ENCODE assay signal across 8 mouse cellular contexts in genomic region chr4:133601721-133602218, GRCm38 (mm10). TPM values are rescaled to one million over a fixed set of nuclear protein-coding genes. Genes with fewer than 3 reads are reported as not detected.
DNase-seq lines count a peak whose midpoint lies in the region; ATAC-seq and TF ChIP-seq lines count a peak whose summit lies in the region.

Gene Sfn (minus strand): TSS chr4:133602168.

- no peak within 1 kb of the TSS for H3K27ac ChIP-seq in heart, embryonic 11.5 days (ENCODE audit: low read depth, low read length)
- no peak within 1 kb of the TSS for H3K27ac ChIP-seq in kidney, embryonic 14.5 days (ENCODE audit: low read depth, low read length)
- peak within 1 kb of the TSS; percentile 51; the same call in 1 of the 2 replicates for H3K27ac ChIP-seq in lung, postnatal 0 days (ENCODE audit: low read length)

- TF ChIP-seq CTCF in lung, postnatal 0 days (IDR thresholded peaks at IDR 0.05), result peak; percentile 76

- 3% methylated on average over 16 of the region's 16 CpGs for WGBS in heart, embryonic 11.5 days (ENCODE audit: insufficient replicate concordance)
- 5% methylated on average over 16 of the region's 16 CpGs for WGBS in kidney, embryonic 14.5 days
- WGBS in lung, postnatal 0 days, result 2% methylated on average over 16 of the region's 16 CpGs

- H3K9ac ChIP-seq in heart, embryonic 11.5 days (ENCODE audit: low read depth, low read length), result no peak within 1 kb of the TSS
- peak within 1 kb of the TSS; percentile 28; the same call in 1 of the 2 replicates for H3K9ac ChIP-seq in kidney, embryonic 14.5 days (ENCODE audit: low read depth, low read length)
- H3K9ac ChIP-seq in lung, postnatal 0 days (replicated peaks; ENCODE audit: low read depth), result peak within 1 kb of the TSS; percentile 48

- H3K36me3 ChIP-seq in heart, embryonic 11.5 days (ENCODE audit: control insufficient read depth, insufficient read depth, low read length), result no peaks in the 10 kb centered on the region
- H3K36me3 ChIP-seq in kidney, embryonic 14.5 days (ENCODE audit: control insufficient read depth, insufficient read depth, low read length), result peaks cover 14% of the 10 kb centered on the region; the same call in 1 of the 2 replicates
- peaks cover 10% of the 10 kb centered on the region; the same call in 1 of the 2 replicates for H3K36me3 ChIP-seq in lung, postnatal 0 days (ENCODE audit: insufficient read depth, low read length)

- no peaks in the 10 kb centered on the region for H3K9me3 ChIP-seq in heart, embryonic 11.5 days (replicated peaks; ENCODE audit: control insufficient read depth, low read length)
- no peaks in the 10 kb centered on the region for H3K9me3 ChIP-seq in kidney, embryonic 14.5 days (ENCODE audit: control insufficient read depth, low read length)
- no peaks in the 10 kb centered on the region for H3K9me3 ChIP-seq in lung, postnatal 0 days (ENCODE audit: low read length)

- peak within 1 kb of the TSS; percentile 59 for H3K4me2 ChIP-seq in heart, embryonic 11.5 days
- peak within 1 kb of the TSS; percentile 42 for H3K4me2 ChIP-seq in kidney, embryonic 14.5 days (replicated peaks; ENCODE audit: low read depth, low read length)
- peak within 1 kb of the TSS; percentile 51 for H3K4me2 ChIP-seq in lung, postnatal 0 days (replicated peaks; ENCODE audit: low read depth, low read length)

- H3K4me1 ChIP-seq in heart, embryonic 11.5 days (ENCODE audit: control insufficient read depth, insufficient read depth, low read length), result peaks cover 14% of the 10 kb centered on the region
- peaks cover 16% of the 10 kb centered on the region; the same call in 1 of the 2 replicates for H3K4me1 ChIP-seq in kidney, embryonic 14.5 days (ENCODE audit: control insufficient read depth, insufficient read depth, low read length)
- peaks cover 11% of the 10 kb centered on the region for H3K4me1 ChIP-seq in lung, postnatal 0 days (ENCODE audit: insufficient read depth, low read depth, low read length)

- no peak for TF ChIP-seq EP300 in lung, postnatal 0 days (IDR thresholded peaks at IDR 0.05)

- H3K4me3 ChIP-seq in heart, embryonic 11.5 days (ENCODE audit: low read depth, low read length), result peak within 1 kb of the TSS; percentile 30
- peak within 1 kb of the TSS; percentile 28 for H3K4me3 ChIP-seq in kidney, embryonic 14.5 days (ENCODE audit: low read length)
- H3K4me3 ChIP-seq in lung, postnatal 0 days (ENCODE audit: low read depth, low read length), result peak within 1 kb of the TSS; percentile 23

- peaks cover 41% of the 10 kb centered on the region for H3K27me3 ChIP-seq in heart, embryonic 11.5 days (ENCODE audit: control insufficient read depth, insufficient read depth, low read length)
- H3K27me3 ChIP-seq in kidney, embryonic 14.5 days (ENCODE audit: control insufficient read depth, insufficient read depth, low read length), result peaks cover 33% of the 10 kb centered on the region
- no peaks in the 10 kb centered on the region for H3K27me3 ChIP-seq in lung, postnatal 0 days (replicated peaks; ENCODE audit: insufficient read depth, low read length)

- no peak for ATAC-seq in heart, embryonic 11.5 days (replicated peaks; ENCODE audit: insufficient number of reproducible peaks, low FRiP score, low TSS enrichment)
- peak; percentile 42 for ATAC-seq in kidney, embryonic 14.5 days (ENCODE audit: low FRiP score, low TSS enrichment)
- peak; percentile 70 for ATAC-seq in lung, postnatal 0 days

- DNase-seq in gastrocnemius, adult 18-20 months (ENCODE audit: low spot score), result peak; percentile 64
- DNase-seq in gastrocnemius, postnatal 25 days, result no peak
- peak; percentile 56 for DNase-seq in cerebellum, adult 9-10 months
- peak; percentile 97 for DNase-seq in lung, postnatal 0 days (ENCODE audit: low spot score)
- DNase-seq in spleen, postnatal 4 days (ENCODE audit: low spot score in 2 of 2), result peak; percentile 66 to 88
- DNase-seq in layer of hippocampus, postnatal 25 days (ENCODE audit: extremely low spot score in 1 of 2, low spot score in 1 of 2), result no peak

RNA-seq across cellular contexts. Expression of gene Sfn, which starts in this region (rescaled TPM):
- 1 to 10 TPM in 1 of 2 experiments, under 1 TPM in 1; 0.91 to 1.7 TPM for total RNA-seq in gastrocnemius, adult 18-20 months (2021)
- total RNA-seq in gastrocnemius, postnatal 25 days (2021), result 1 to 10 TPM; 1.1 to 1.2 TPM
- polyA plus RNA-seq in heart, embryonic 11.5 days (2014; fragmentation: Nextera tagmentation; extraction: Ambion mirVana), result 1.7 and 3.0 TPM in 2 replicates
- polyA plus RNA-seq in kidney, embryonic 14.5 days (2014; fragmentation: Nextera tagmentation; extraction: Ambion mirVana), result 8.0 and 9.5 TPM in 2 replicates
- 23.7 and 32.4 TPM in 2 replicates for polyA plus RNA-seq in lung, postnatal 0 days (2015; fragmentation: Nextera tagmentation; extraction: Ambion mirVana)
- total RNA-seq in layer of hippocampus, postnatal 25 days (2021), result 1 to 10 TPM; 1.5 to 1.9 TPM

Comparison
In these comparisons a context has a peak if more than half of its experiments do, and no peak if none do; other contexts are left out.
1. DNase-seq: peak in gastrocnemius, adult 18-20 months (single experiment), cerebellum, adult 9-10 months (single experiment), lung, postnatal 0 days (single experiment) and spleen, postnatal 4 days (2 of 2); none in gastrocnemius, postnatal 25 days (single experiment) and layer of hippocampus, postnatal 25 days (0 of 2).
2. Peak in every context shown above with its lines, with median percentiles within 50 percentile points of each other: H3K4me2 ChIP-seq and H3K4me3 ChIP-seq.